Mouse (Mus musculus): ENCODE measurements around the gene Atg4b. TPM values are rescaled to one million over a fixed set of nuclear protein-coding genes. Genes with fewer than 3 reads are reported as not detected.

Atg4b gene
- total and polyA plus RNA-seq, 2 experiments = 20.0 to 29.1 TPM

DNA sequence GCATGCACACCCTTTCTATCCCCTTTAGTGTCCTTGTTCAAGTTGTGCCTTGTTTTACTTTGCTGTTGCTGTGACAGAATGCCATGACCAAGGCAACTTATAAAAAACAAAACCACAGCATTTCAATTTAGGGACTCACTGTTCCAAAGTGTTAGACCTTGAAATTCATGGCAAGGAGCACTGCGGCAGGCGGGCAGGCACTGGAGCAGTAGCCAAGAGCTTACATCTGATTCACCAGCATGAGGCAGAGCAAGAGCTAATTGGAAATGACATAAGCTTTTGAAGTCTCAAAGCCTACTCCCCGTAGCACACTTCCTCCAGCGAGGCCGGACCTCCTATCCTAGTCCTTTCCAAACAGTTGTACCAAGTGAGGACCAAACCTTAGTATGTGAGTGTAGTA, 25.4 kb downstream of the Atg4b start:
- DNase-seq (ENCODE audit: extremely low read depth, low read depth, low spot score) = no peak
- H3K9ac ChIP-seq (ENCODE audit: low read depth, low read length) = no peak overlapping the region
- no peaks in the 10 kb centered on the region for H3K4me1 ChIP-seq (ENCODE audit: control insufficient read depth, insufficient read depth, low read length)
- 99% methylated on average over 5 of the region's 5 CpGs for WGBS
- TF ChIP-seq POLR2A (IDR thresholded peaks at IDR 0.05; ENCODE audit: extremely low read depth, insufficient read depth, low read length) = no peak
- TF ChIP-seq CTCF (IDR thresholded peaks at IDR 0.05; ENCODE audit: low read depth, low read length) = no peak
- no peaks in the 10 kb centered on the region for H3K79me2 ChIP-seq (ENCODE audit: control insufficient read depth, insufficient read depth, low read length)
- H3K4me3 ChIP-seq (ENCODE audit: insufficient read depth, low read depth, low read length) = no peak overlapping the region
- no peak overlapping the region for H3K27ac ChIP-seq (replicated peaks; ENCODE audit: insufficient read depth, low read depth, low read length)
- H3K36me3 ChIP-seq (ENCODE audit: control insufficient read depth, insufficient read depth, low read length) = peaks cover 63% of the 10 kb centered on the region
- H3K27me3 ChIP-seq (ENCODE audit: control insufficient read depth, insufficient read depth, low read length) = no peaks in the 10 kb centered on the region

DNA sequence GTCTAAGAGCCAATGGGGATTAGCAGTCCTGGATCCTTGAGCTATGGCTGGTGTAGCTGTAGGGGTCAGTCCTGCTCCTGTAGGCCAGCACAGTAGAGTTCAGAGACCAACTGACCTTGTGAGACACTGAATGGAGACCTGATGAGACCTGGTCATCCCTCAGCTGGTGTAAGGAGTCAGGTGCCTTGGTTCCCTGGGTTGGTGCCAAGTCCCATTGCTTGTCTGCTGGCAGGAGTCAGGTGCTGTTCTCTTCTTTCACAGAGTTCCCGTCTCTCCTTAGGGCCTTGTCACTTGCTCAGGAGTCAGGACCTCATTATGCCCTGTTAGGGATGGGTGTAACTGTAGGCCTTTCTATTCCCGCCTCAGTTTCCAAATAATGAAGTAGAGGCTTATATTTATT, 35.6 kb downstream of the Atg4b start:
- WGBS = 90% methylated on average over 2 of the region's 2 CpGs
- H3K4me1 ChIP-seq (ENCODE audit: control insufficient read depth, insufficient read depth, low read length) = no peaks in the 10 kb centered on the region
- H3K9ac ChIP-seq (ENCODE audit: low read depth, low read length) = no peak overlapping the region
- no peak overlapping the region for H3K4me3 ChIP-seq (ENCODE audit: insufficient read depth, low read depth, low read length)
- TF ChIP-seq CTCF (IDR thresholded peaks at IDR 0.05; ENCODE audit: low read depth, low read length) = no peak
- TF ChIP-seq POLR2A (IDR thresholded peaks at IDR 0.05; ENCODE audit: extremely low read depth, insufficient read depth, low read length) = no peak
- no peak for DNase-seq (ENCODE audit: extremely low read depth, low read depth, low spot score)
- H3K36me3 ChIP-seq (ENCODE audit: control insufficient read depth, insufficient read depth, low read length) = peaks cover 48% of the 10 kb centered on the region
- H3K27me3 ChIP-seq (ENCODE audit: control insufficient read depth, insufficient read depth, low read length) = no peaks in the 10 kb centered on the region
- no peaks in the 10 kb centered on the region for H3K79me2 ChIP-seq (ENCODE audit: control insufficient read depth, insufficient read depth, low read length)
- H3K27ac ChIP-seq (replicated peaks; ENCODE audit: insufficient read depth, low read depth, low read length) = no peak overlapping the region

DNA sequence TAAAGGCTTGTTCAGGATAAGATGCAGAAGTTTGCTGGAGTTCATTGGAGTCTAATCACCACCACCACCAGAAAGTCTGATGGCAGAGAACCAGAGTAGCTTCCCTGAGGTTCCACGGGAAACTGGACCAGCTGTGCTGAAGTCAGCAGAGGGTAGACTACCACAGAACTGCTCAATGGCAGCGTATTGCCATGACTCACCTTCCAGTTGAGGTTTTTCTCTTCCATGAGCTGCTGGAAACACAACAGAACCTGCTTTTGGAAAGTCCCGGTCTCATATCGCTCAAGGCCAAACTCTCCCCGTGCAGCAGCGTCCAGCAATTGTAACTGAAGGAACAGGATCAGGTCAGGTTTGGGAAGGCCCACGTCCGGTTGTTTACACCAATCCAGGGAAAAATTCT, 43.2 kb downstream of the Atg4b start:
- TF ChIP-seq POLR2A (IDR thresholded peaks at IDR 0.05; ENCODE audit: extremely low read depth, insufficient read depth, low read length) = no peak
- no peak for TF ChIP-seq CTCF (IDR thresholded peaks at IDR 0.05; ENCODE audit: low read depth, low read length)
- H3K4me3 ChIP-seq (ENCODE audit: insufficient read depth, low read depth, low read length) = no peak overlapping the region
- 91% methylated on average over 8 of the region's 8 CpGs for WGBS
- H3K9ac ChIP-seq (ENCODE audit: low read depth, low read length) = no peak overlapping the region
- no peaks in the 10 kb centered on the region for H3K27me3 ChIP-seq (ENCODE audit: control insufficient read depth, insufficient read depth, low read length)
- no peaks in the 10 kb centered on the region for H3K79me2 ChIP-seq (ENCODE audit: control insufficient read depth, insufficient read depth, low read length)
- no peak overlapping the region for H3K27ac ChIP-seq (replicated peaks; ENCODE audit: insufficient read depth, low read depth, low read length)
- no peaks in the 10 kb centered on the region for H3K4me1 ChIP-seq (ENCODE audit: control insufficient read depth, insufficient read depth, low read length)
- H3K36me3 ChIP-seq (ENCODE audit: control insufficient read depth, insufficient read depth, low read length) = peaks cover 26% of the 10 kb centered on the region
- no peak for DNase-seq (ENCODE audit: extremely low read depth, low read depth, low spot score)

DNA sequence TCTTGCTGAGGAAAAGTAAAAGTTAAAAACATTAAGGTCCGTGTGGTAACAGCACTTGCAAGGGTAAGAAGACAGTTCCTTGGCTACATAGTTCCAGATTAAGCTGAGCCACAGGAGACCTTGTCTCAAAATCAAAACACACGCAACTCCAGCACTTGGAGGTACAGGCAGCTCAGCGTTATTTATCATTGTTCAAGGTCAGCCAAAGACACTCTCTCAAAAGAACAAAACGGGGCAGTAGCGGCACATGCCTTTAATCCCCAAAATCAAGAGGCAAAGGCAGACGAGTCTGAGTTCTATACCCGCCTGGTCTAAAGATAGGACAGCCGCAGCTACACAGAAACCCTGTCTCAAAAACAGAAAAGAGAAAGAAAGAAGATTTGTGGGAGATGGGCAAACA, 44.6 kb downstream of the Atg4b start:
- TF ChIP-seq POLR2A (IDR thresholded peaks at IDR 0.05; ENCODE audit: extremely low read depth, insufficient read depth, low read length) (no peak), CTCF (IDR thresholded peaks at IDR 0.05; ENCODE audit: low read depth, low read length) (no peak)
- H3K79me2 ChIP-seq (ENCODE audit: control insufficient read depth, insufficient read depth, low read length) = no peaks in the 10 kb centered on the region

DNA sequence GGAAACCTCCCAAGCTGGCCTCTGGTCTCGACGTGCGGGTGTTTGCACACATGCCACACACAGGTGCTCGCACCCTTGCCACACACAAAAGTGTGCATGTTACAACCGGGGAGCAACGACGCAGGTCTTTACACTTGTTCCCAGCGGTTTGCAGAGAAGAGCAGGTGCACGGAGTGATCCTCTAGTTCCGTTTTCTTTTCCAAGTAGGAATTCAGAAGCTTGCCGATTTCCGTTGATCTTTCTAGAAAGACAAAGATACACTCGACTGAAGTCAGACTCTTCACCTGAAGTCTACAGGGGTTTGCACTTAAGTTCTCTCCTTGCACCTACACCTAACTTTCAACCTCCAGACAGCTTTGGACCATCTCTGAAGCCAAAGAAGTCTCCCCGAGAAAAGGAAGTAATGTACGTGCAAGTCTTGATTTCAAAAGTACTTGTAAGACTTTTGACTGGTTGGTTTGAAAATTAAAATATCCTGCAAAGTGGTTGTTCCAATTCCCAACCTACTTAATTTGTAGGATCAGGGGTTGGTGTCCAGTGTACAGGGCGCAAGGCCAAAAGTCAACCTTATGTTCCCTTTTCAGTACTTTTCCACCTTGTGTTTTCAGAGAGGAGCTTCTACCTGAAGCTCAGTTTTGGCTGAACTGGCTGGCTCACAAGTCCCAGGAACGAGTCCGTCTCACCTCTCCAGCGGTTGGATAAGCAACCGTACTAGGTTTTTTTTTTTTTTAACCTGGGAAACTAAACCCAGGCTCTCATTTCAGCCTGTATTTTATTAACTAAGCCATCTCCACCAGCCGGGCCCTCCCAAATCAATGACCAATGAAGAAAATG, 49.6 kb downstream of the Atg4b start:
- WGBS = 67% methylated on average over 21 of the region's 21 CpGs
- Histone ChIP-seq H3K27ac (replicated peaks; ENCODE audit: insufficient read depth, low read depth, low read length) (no peak overlapping the region), H3K27me3 (ENCODE audit: control insufficient read depth, insufficient read depth, low read length) (no peaks in the 10 kb centered on the region), H3K36me3 (ENCODE audit: control insufficient read depth, insufficient read depth, low read length) (no peaks in the 10 kb centered on the region; the same call in 1 of the 2 replicates), H3K4me1 (ENCODE audit: control insufficient read depth, insufficient read depth, low read length) (peaks cover 9% of the 10 kb centered on the region; the same call in 1 of the 2 replicates), H3K4me3 (ENCODE audit: insufficient read depth, low read depth, low read length) (peak overlapping the region; percentile 79), H3K9ac (ENCODE audit: low read depth, low read length) (peak overlapping the region; percentile 30; the same call in 1 of the 2 replicates), H3K79me2 (ENCODE audit: control insufficient read depth, insufficient read depth, low read length) (peaks cover 3% of the 10 kb centered on the region; the same call in 1 of the 2 replicates)
- TF ChIP-seq CTCF (IDR thresholded peaks at IDR 0.05; ENCODE audit: low read depth, low read length) = no peak
- TF ChIP-seq POLR2A (IDR thresholded peaks at IDR 0.05; ENCODE audit: extremely low read depth, insufficient read depth, low read length) = no peak
- peak; percentile 44 for DNase-seq (ENCODE audit: extremely low read depth, low read depth, low spot score)

More for the DNA sequence above, 44.6 kb downstream of the Atg4b start:
- DNase-seq (ENCODE audit: extremely low read depth, low read depth, low spot score) = no peak
- Histone ChIP-seq H3K4me1 (ENCODE audit: control insufficient read depth, insufficient read depth, low read length) (no peaks in the 10 kb centered on the region), H3K9ac (ENCODE audit: low read depth, low read length) (no peak overlapping the region), H3K27me3 (ENCODE audit: control insufficient read depth, insufficient read depth, low read length) (no peaks in the 10 kb centered on the region), H3K27ac (replicated peaks; ENCODE audit: insufficient read depth, low read depth, low read length) (no peak overlapping the region), H3K36me3 (ENCODE audit: control insufficient read depth, insufficient read depth, low read length) (peaks cover 23% of the 10 kb centered on the region), H3K4me3 (ENCODE audit: insufficient read depth, low read depth, low read length) (no peak overlapping the region)
- WGBS = 78% methylated on average over 8 of the region's 8 CpGs

DNA sequence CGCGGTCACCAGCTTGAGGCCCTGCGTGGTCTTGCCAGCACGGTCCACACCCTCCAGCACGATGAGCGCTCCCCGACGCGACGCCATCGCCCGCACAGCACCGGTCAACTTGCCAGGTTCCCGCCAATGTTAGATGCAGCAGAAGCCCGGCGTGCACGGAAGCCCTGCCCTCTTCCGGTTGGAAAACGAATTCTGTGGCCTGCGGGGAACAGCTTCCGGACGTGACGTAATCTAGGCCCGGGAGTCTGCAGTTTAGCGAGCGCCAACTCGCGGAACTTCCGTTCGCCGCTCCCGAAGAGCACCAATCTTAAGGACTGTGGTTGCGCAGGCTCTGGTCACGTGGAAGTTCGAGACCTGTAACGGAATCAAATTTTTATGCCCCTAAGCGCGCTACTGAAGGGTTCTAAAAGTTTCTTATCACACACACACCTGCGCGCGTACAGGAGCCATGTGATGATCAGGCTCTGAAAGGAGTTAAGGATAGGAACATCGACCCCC, 50.5 kb downstream of the Atg4b start, which contains the start of gene Dtymk:
Dtymk (minus strand) TSS at position 194 of the 498 bp plus-strand sequence.
- Histone ChIP-seq H3K27ac (replicated peaks; ENCODE audit: insufficient read depth, low read depth, low read length) (peak within 1 kb of the TSS; percentile 74), H3K9ac (ENCODE audit: low read depth, low read length) (peak within 1 kb of the TSS; percentile 78), H3K79me2 (ENCODE audit: control insufficient read depth, insufficient read depth, low read length) (peaks cover 3% of the 10 kb centered on the region; the same call in 1 of the 2 replicates), H3K4me1 (ENCODE audit: control insufficient read depth, insufficient read depth, low read length) (peaks cover 9% of the 10 kb centered on the region; the same call in 1 of the 2 replicates), H3K27me3 (ENCODE audit: control insufficient read depth, insufficient read depth, low read length) (no peaks in the 10 kb centered on the region), H3K4me3 (ENCODE audit: insufficient read depth, low read depth, low read length) (peak within 1 kb of the TSS; percentile 79), H3K36me3 (ENCODE audit: control insufficient read depth, insufficient read depth, low read length) (peaks cover 2% of the 10 kb centered on the region; the same call in 1 of the 2 replicates)
- WGBS = under 1% methylated on average over 42 of the region's 42 CpGs
- DNase-seq (ENCODE audit: extremely low read depth, low read depth, low spot score) = peak; percentile 95
- 0 out of 2 replicates have a peak, but pooled peaks have one; percentile 47 for TF ChIP-seq POLR2A (IDR thresholded peaks at IDR 0.05; ENCODE audit: extremely low read depth, insufficient read depth, low read length)
- TF ChIP-seq CTCF (IDR thresholded peaks at IDR 0.05; ENCODE audit: low read depth, low read length) = peak; percentile 37
